ENCODE assay signal across 15 mouse cellular contexts in genomic region chrX:36745333-36745732, GRCm38 (mm10). TPM values are rescaled to one million over a fixed set of nuclear protein-coding genes. Genes with fewer than 3 reads are reported as not detected.
A peak's percentile ranks its signal among the peaks of the same experiment; 100 is the strongest.
DNase-seq lines count a peak whose midpoint lies in the region; ATAC-seq and TF ChIP-seq lines count a peak whose summit lies in the region.
"Had no signal": no experiment of that assay in that cellular context is flagged by ENCODE, and none has a peak within 500 bp of the region (broad histone marks: within the 10 kb centered on the region; RNA-seq: fewer than 3 reads in every experiment).

No protein-coding gene starts in this region.

- no peak for TF ChIP-seq POLR2A in CH12.LX (IDR thresholded peaks at IDR 0.05; ENCODE audit: low read depth, low read length)
- TF ChIP-seq POLR2A in MEL (IDR thresholded peaks at IDR 0.05; ENCODE audit: control insufficient read depth in 1 of 2, insufficient read depth in 1 of 2, low read depth in 1 of 2, low read length in 2 of 2, poor library complexity in 1 of 2), result no peak

- no peaks in the 10 kb centered on the region for H3K27me3 ChIP-seq in CH12.LX (replicated peaks)
- H3K27me3 ChIP-seq in MEL (ENCODE audit: control insufficient read depth in 1 of 2, insufficient read depth in 2 of 2, low read length in 2 of 2), result no peaks in the 10 kb centered on the region
- no peaks in the 10 kb centered on the region for H3K27me3 ChIP-seq in midbrain, embryonic 15.5 days (replicated peaks)
- H3K27me3 ChIP-seq: embryonic facial prominence, embryonic 12.5 days; forebrain, embryonic 13.5 days; forebrain, embryonic 15.5 days had no signal

- peak overlapping the region; percentile 50; the same call in 1 of the 2 replicates for H3K4me2 ChIP-seq in CH12.LX (ENCODE audit: insufficient read depth, low read depth, poor library complexity, severe bottlenecking)
- H3K4me2 ChIP-seq in midbrain, embryonic 15.5 days, result no peak overlapping the region
- H3K4me2 ChIP-seq: embryonic facial prominence, embryonic 12.5 days; forebrain, embryonic 13.5 days; forebrain, embryonic 15.5 days had no signal

- H3K79me2 ChIP-seq in CH12.LX (replicated peaks; ENCODE audit: control insufficient read depth, extremely low read depth, insufficient read depth, poor library complexity, severe bottlenecking) (no peaks in the 10 kb centered on the region), MEL (ENCODE audit: control insufficient read depth, insufficient read depth, low read length, poor library complexity) (peaks cover 2% of the 10 kb centered on the region; the same call in 1 of the 2 replicates)

- TF ChIP-seq EP300 in CH12.LX (IDR thresholded peaks at IDR 0.05; ENCODE audit: low read length), result no peak
- no peak for TF ChIP-seq EP300 in MEL (IDR thresholded peaks at IDR 0.05; ENCODE audit: low read depth in 1 of 2, low read length in 2 of 2)

- dilution Hi-C loops in CH12.LX (cut with MboI; ENCODE audit: extremely low pct_ligation_motif_present, extremely low pct_unique_long_range_greater_than_20kb, low sequenced_read_pairs), result no loop called here

- no peak for ATAC-seq in midbrain, embryonic 15.5 days (replicated peaks)
- ATAC-seq: forebrain, embryonic 13.5 days; forebrain, embryonic 15.5 days; forebrain, postnatal 0 days had no signal

- H3K4me1 ChIP-seq in CH12.LX (ENCODE audit: control insufficient read depth in 1 of 2, insufficient read depth in 2 of 2) (peaks cover 0 to 11% of the 10 kb centered on the region in 2 experiments; a peak in 1 of 4 replicates), MEL (ENCODE audit: control insufficient read depth in 1 of 2, insufficient read depth in 2 of 2, low read length in 2 of 2) (peaks cover 2 to 5% of the 10 kb centered on the region in 2 experiments; a peak in 3 of 4 replicates)
- peaks cover 5% of the 10 kb centered on the region; the same call in 1 of the 2 replicates for H3K4me1 ChIP-seq in midbrain, embryonic 15.5 days
- H3K4me1 ChIP-seq: embryonic facial prominence, embryonic 12.5 days had no signal

- no peaks in the 10 kb centered on the region for H3K9me3 ChIP-seq in CH12.LX (replicated peaks; ENCODE audit: low read length)
- H3K9me3 ChIP-seq in MEL (replicated peaks; ENCODE audit: insufficient read depth, low read length), result no peaks in the 10 kb centered on the region
- H3K9me3 ChIP-seq in midbrain, embryonic 15.5 days, result no peaks in the 10 kb centered on the region
- H3K9me3 ChIP-seq: embryonic facial prominence, embryonic 12.5 days; forebrain, embryonic 13.5 days; forebrain, embryonic 15.5 days; G1E had no signal

- no peak for TF ChIP-seq CTCF in CH12.LX (conservative IDR thresholded peaks at IDR 0.05 in 1 of 2, IDR thresholded peaks at IDR 0.05 in 1 of 2; ENCODE audit: low read depth in 2 of 2, low read length in 2 of 2)
- TF ChIP-seq CTCF in MEL (IDR thresholded peaks at IDR 0.05 in 2 of 3, conservative IDR thresholded peaks at IDR 0.05 in 1 of 3; ENCODE audit: control insufficient read depth in 1 of 3, insufficient read depth in 1 of 3, low read depth in 2 of 3, low read length in 3 of 3, poor library complexity in 1 of 3, severe bottlenecking in 1 of 3), result no peak

- H3K36me3 ChIP-seq in CH12.LX (replicated peaks in 1 of 2; ENCODE audit: control insufficient read depth in 1 of 2, insufficient read depth in 1 of 2, low read length in 1 of 2) (no peaks in the 10 kb centered on the region), MEL (ENCODE audit: control insufficient read depth in 1 of 2, insufficient read depth in 2 of 2, low read length in 2 of 2) (peaks cover 0 to 14% of the 10 kb centered on the region in 2 experiments; a peak in 2 of 4 replicates)
- no peaks in the 10 kb centered on the region for H3K36me3 ChIP-seq in midbrain, embryonic 15.5 days (replicated peaks)
- H3K36me3 ChIP-seq: embryonic facial prominence, embryonic 10.5 days; embryonic facial prominence, embryonic 12.5 days; forebrain, embryonic 15.5 days; G1E had no signal

- DNase-seq in CH12.LX (ENCODE audit: extremely low read depth), result no peak
- no peak for DNase-seq in MEL (ENCODE audit: low read depth, low spot score)
- DNase-seq in lung, postnatal 10 days, result no peak
- no peak for DNase-seq in frontal cortex, postnatal 36 days (ENCODE audit: low spot score in 2 of 2)
- DNase-seq: cerebellum, adult 11-12 months; cerebellum, adult 2 months; cerebellum, adult 9-10 months; cerebellum, postnatal 25 days; forebrain, postnatal 0 days had no signal

- H3K9ac ChIP-seq in CH12.LX (ENCODE audit: insufficient read depth, low read depth), result no peak overlapping the region
- H3K9ac ChIP-seq in MEL (ENCODE audit: control insufficient read depth, low read depth, low read length, poor library complexity, severe bottlenecking), result peak overlapping the region; percentile 31; the same call in 1 of the 2 replicates
- H3K9ac ChIP-seq in midbrain, embryonic 15.5 days, result no peak overlapping the region
- H3K9ac ChIP-seq: embryonic facial prominence, embryonic 12.5 days; forebrain, embryonic 13.5 days; forebrain, embryonic 15.5 days; forebrain, postnatal 0 days had no signal

- WGBS in midbrain, embryonic 15.5 days, result 88% methylated on average over 7 of the region's 7 CpGs

- in situ Hi-C loops in CH12.LX (cut with MboI; ENCODE audit: low pct_ligation_motif_present, low pct_unique_long_range_greater_than_20kb, low sequenced_read_pairs), result loop anchor here (10.0 kb wide), 1 partner anchor 49 kb away; the partner anchor contains the start of gene Slc25a5

- H3K27ac ChIP-seq in CH12.LX (ENCODE audit: insufficient read depth, low read depth) (no peak overlapping the region), MEL (ENCODE audit: control insufficient read depth, low read depth, low read length) (no peak overlapping the region)
- H3K27ac ChIP-seq in midbrain, embryonic 15.5 days, result no peak overlapping the region
- H3K27ac ChIP-seq: embryonic facial prominence, embryonic 10.5 days; embryonic facial prominence, embryonic 12.5 days; forebrain, embryonic 13.5 days; forebrain, embryonic 15.5 days had no signal

- TF ChIP-seq RAD21 in CH12.LX (IDR thresholded peaks at IDR 0.05; ENCODE audit: low read depth, low read length) (no peak), MEL (IDR thresholded peaks at IDR 0.05; ENCODE audit: low read depth, low read length) (no peak)

- H3K4me3 ChIP-seq in CH12.LX (replicated peaks in 1 of 3; ENCODE audit: low read depth in 2 of 3, low read length in 2 of 3, poor library complexity in 1 of 3), result no peak overlapping the region
- peak overlapping the region in 1 of 2 experiments; percentile 14; a peak in 1 of 4 replicates for H3K4me3 ChIP-seq in MEL (ENCODE audit: control insufficient read depth in 1 of 2, insufficient read depth in 1 of 2, low read depth in 2 of 2, low read length in 2 of 2)
- no peak overlapping the region for H3K4me3 ChIP-seq in midbrain, embryonic 15.5 days
- H3K4me3 ChIP-seq: embryonic facial prominence, embryonic 10.5 days; embryonic facial prominence, embryonic 12.5 days; forebrain, embryonic 13.5 days; forebrain, embryonic 15.5 days had no signal

TF ChIP-seq in CH12.LX, 34 proteins besides CTCF, POLR2A, EP300 and RAD21:
- TF ChIP-seq ZNF384 (IDR thresholded peaks at IDR 0.05; ENCODE audit: low read depth, low read length) (peak; percentile 83), BHLHE40 (IDR thresholded peaks at IDR 0.05; ENCODE audit: low read depth, low read length) (no peak), MXI1 (IDR thresholded peaks at IDR 0.05; ENCODE audit: low read depth, low read length) (no peak), PAX5 (IDR thresholded peaks at IDR 0.05; ENCODE audit: low read length) (no peak)

TF ChIP-seq in MEL, 35 proteins besides CTCF, POLR2A, EP300 and RAD21:
- no peak for TF ChIP-seq MYB (IDR thresholded peaks at IDR 0.05; ENCODE audit: low read depth, low read length)
- TF ChIP-seq ZNF384 (IDR thresholded peaks at IDR 0.05; ENCODE audit: low read depth, low read length), result peak; percentile 73

RNA-seq across cellular contexts. Expression of gene Slc25a43, which starts 1.9 kb away (rescaled TPM):
- 1.2 and 1.7 TPM in 2 replicates for total RNA-seq in CH12.LX (2012; rRNA removed)
- 1.5 and 2.2 TPM in 2 replicates for total RNA-seq in CH12.LX (2014; rRNA removed)
- polyA plus RNA-seq in CH12.LX (2012; ENCODE audit: insufficient read length, low read depth), result 1.4 and 1.7 TPM in 2 replicates
- total RNA-seq in MEL (2012; rRNA removed), result 1.4 and 2.7 TPM in 2 replicates
- 1 to 10 TPM in 1 of 2 experiments, not detected in 1; 8.3 TPM for polyA plus RNA-seq in MEL (2012; ENCODE audit: insufficient read depth in 1 of 2, insufficient read length in 2 of 2, low read depth in 1 of 2, low replicate concordance in 2 of 2, missing spikeins in 1 of 2)
- polyA plus RNA-seq in midbrain, embryonic 15.5 days (2015; fragmentation: Nextera tagmentation; extraction: Ambion mirVana), result 0.70 and 0.99 TPM in 2 replicates
- polyA plus RNA-seq: G1E had no signal

RNA-seq across cellular contexts. Expression of gene Slc25a5, which starts 50.1 kb away (rescaled TPM):
- total RNA-seq in CH12.LX (2012; rRNA removed), result 591 and 695 TPM in 2 replicates
- total RNA-seq in CH12.LX (2014; rRNA removed), result 1,083 and 1,177 TPM in 2 replicates
- polyA plus RNA-seq in CH12.LX (2012; ENCODE audit: insufficient read length, low read depth), result 878 and 881 TPM in 2 replicates
- 704 and 776 TPM in 2 replicates for total RNA-seq in MEL (2012; rRNA removed)
- polyA plus RNA-seq in MEL (2012; ENCODE audit: insufficient read depth in 1 of 2, insufficient read length in 2 of 2, low read depth in 1 of 2, low replicate concordance in 2 of 2, missing spikeins in 1 of 2), result 1,000 to 10,000 TPM in 1 of 2 experiments, 100 to 1,000 TPM in 1; 263 to 1,006 TPM
- 441 and 470 TPM in 2 replicates for polyA plus RNA-seq in midbrain, embryonic 15.5 days (2015; fragmentation: Nextera tagmentation; extraction: Ambion mirVana)

Comparison
In these comparisons a context has a peak if more than half of its experiments do, and no peak if none do; other contexts are left out.
1. Of the 35 proteins assayed by ChIP-seq in both MEL and CH12.LX: peak only in MEL: none; only in CH12.LX: none; in both: ZNF384; in neither: 34.